Mouse (Mus musculus): ENCODE data around the gene Tymp. TPM values are rescaled to one million over a fixed set of nuclear protein-coding genes. Genes with fewer than 3 reads are reported as not detected.

Gene Tymp
- total RNA-seq, 4 experiments from 2014 or later = 0.34 to 0.51 (median 0.47) TPM

- no peak for DNase-seq (ENCODE audit: low spot score in 2 of 2)
These were observed 41.9 kb downstream of the Tymp start for GRCm38 (mm10) chr15:89334774-89335537.

DNA sequence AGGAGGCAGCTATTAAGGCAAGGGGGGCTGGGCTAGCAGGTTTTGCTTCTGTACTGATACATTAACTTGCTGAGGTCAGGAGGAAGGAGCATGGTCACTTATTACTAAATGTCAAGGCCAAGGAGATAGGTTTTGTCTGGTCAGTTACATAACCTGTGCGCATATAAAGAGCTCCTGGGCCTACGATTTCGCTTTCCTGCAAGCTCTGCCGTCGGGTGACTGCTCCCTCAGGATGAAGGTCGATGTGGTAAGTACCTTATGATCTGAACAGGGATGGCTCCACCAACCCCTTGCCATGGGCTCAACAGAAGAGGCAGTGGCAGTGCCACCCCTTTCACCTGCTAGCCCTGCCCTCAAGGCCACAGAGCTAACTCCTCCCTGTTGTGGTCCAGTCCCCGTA lies 42.6 kb downstream of the Tymp start, which contains the start of gene Miox:
Gene Miox (plus strand): TSS at position 128 of the 400 bp plus-strand sequence.
- DNase-seq (ENCODE audit: low spot score in 2 of 2) = no peak

- no peak for DNase-seq (ENCODE audit: low spot score in 2 of 2)
These were observed 50.4 kb downstream of the Tymp start for GRCm38 (mm10) chr15:89326441-89326840.

DNA sequence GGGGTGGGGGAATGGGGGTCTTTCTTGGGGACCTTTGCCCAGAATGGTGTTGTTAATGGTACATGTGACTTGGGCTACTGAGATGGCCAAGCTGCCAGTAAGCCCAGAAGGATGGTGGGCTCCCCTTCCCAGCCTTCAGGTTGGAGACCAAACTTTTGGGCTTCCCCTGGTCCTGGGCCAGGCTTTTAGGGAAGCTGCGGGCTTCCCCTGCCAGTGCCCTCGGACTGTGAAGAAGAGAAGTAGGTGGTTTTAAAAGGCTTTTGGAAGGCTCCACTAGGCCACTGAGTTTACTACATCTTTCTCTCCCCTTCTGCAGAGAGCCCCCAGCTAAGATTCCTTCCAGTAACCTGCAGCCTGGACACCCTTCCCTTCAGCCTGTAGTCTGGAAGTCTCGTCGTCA lies 53.2 kb downstream of the Tymp start:
- no peak for DNase-seq (ENCODE audit: low spot score in 2 of 2)

GRCm38 (mm10) chr15:89322670-89323522 lies 53.9 kb downstream of the Tymp start, which contains the start of gene Adm2:
Adm2 (plus strand) TSS chr15:89322720.
- DNase-seq (ENCODE audit: low spot score in 2 of 2) = no peak

Other genes starting within 250 kb of the Tymp start
- gene Hdac10, start 248.3 kb downstream of the Tymp start, total RNA-seq (2022) = 1 to 10 TPM; 5.4 to 8.2 (median 7.2) TPM
- gene Mapk12, start 236.3 kb downstream of the Tymp start, total RNA-seq (2022) = 100 to 1,000 TPM; 123 to 153 (median 139) TPM
- gene Mapk11, start 227.4 kb downstream of the Tymp start, total RNA-seq (2022) = 1 to 10 TPM in 2 of 4 experiments, under 1 TPM in 2; 0.70 to 1.3 (median 0.97) TPM
- gene Plxnb2, start 196.3 kb downstream of the Tymp start, total RNA-seq (2022) = 1 to 10 TPM; 4.5 to 6.3 (median 5.3) TPM
- 1 to 10 TPM; 8.3 to 9.4 (median 9.2) TPM for gene Dennd6b, start 180.5 kb downstream of the Tymp start, total RNA-seq (2022)
- gene Ppp6r2, start 165.5 kb downstream of the Tymp start, total RNA-seq (2022) = 100 to 1,000 TPM in 3 of 4 experiments, 10 to 100 TPM in 1; 97.2 to 102 (median 101) TPM
- gene Sbf1, start 61.7 kb downstream of the Tymp start, total RNA-seq (2022) = 100 to 1,000 TPM in 1 of 4 experiments, 10 to 100 TPM in 3; 64.8 to 105 (median 72.5) TPM
- not detected for gene Adm2, start 54.3 kb downstream of the Tymp start, total RNA-seq (2022)
- gene Miox, start 42.6 kb downstream of the Tymp start, total RNA-seq (2022) = not detected
- gene Lmf2, start 21.4 kb downstream of the Tymp start, total RNA-seq (2022) = 10 to 100 TPM; 10.8 to 16.9 (median 13.5) TPM
- 10 to 100 TPM; 43.4 to 46.6 (median 45.1) TPM for gene Ncaph2, start 21.3 kb downstream of the Tymp start, total RNA-seq (2022)
- gene Sco2, start 3.2 kb downstream of the Tymp start, total RNA-seq (2022) = 10 to 100 TPM; 13.1 to 15.5 (median 14.1) TPM
- 1 to 10 TPM in 1 of 4 experiments, under 1 TPM in 2, not detected in 1; 0.41 to 1.5 (median 0.72) TPM for gene Odf3b, start 2.2 kb upstream of the Tymp start, total RNA-seq (2022)
- gene Klhdc7b, start 7.9 kb upstream of the Tymp start, total RNA-seq (2022) = not detected
- gene Syce3, start 33.5 kb upstream of the Tymp start, total RNA-seq (2022) = not detected
- 100 to 1,000 TPM; 220 to 274 (median 238) TPM for gene Cpt1b, start 48.8 kb upstream of the Tymp start, total RNA-seq (2022)
- under 1 TPM in 3 of 4 experiments, not detected in 1; 0.27 to 0.61 (median 0.31) TPM for gene C730034F03Rik, start 52.5 kb upstream of the Tymp start, total RNA-seq (2022)
- 1 to 10 TPM in 2 of 4 experiments, under 1 TPM in 2; 0.81 to 2.2 (median 1.0) TPM for gene Gm44502, start 52.7 kb upstream of the Tymp start, total RNA-seq (2022)
- gene Chkb, start 52.9 kb upstream of the Tymp start, total RNA-seq (2022) = 10 to 100 TPM; 23.3 to 25.8 (median 25.1) TPM
- under 1 TPM in 3 of 4 experiments, not detected in 1; 0.10 to 0.65 (median 0.56) TPM for gene Mapk8ip2, start 76.9 kb upstream of the Tymp start, total RNA-seq (2022)
- gene Arsa, start 100.4 kb upstream of the Tymp start, total RNA-seq (2022) = 1 to 10 TPM; 1.7 to 3.9 (median 2.8) TPM
- gene Shank3, start 122.6 kb upstream of the Tymp start, total RNA-seq (2022) = 10 to 100 TPM in 2 of 4 experiments, 1 to 10 TPM in 2; 5.9 to 11.7 (median 8.8) TPM
- gene Acr, start 191.3 kb upstream of the Tymp start, total RNA-seq (2022) = under 1 TPM in 1 of 4 experiments, not detected in 3; 0.51 TPM
- gene Rabl2, start 214.9 kb upstream of the Tymp start, total RNA-seq (2022) = 1 to 10 TPM; 2.2 to 3.0 (median 2.6) TPM